Mouse (Mus musculus) embryonic facial prominence, embryonic 10.5 days (tissue): ENCODE results near the gene Dag1. TPM values are rescaled to one million over a fixed set of nuclear protein-coding genes. Genes with fewer than 3 reads are reported as not detected.
"Not testable (repeated sequence)": the region's sequence is repeated elsewhere in the genome, so short reads cannot be mapped to it uniquely, and the experiment has no call there.

Experiments
- DNase-seq: peaks from one replicate; pipeline ENCODE4 v3.0.0-alpha.2; 2017; ENCODE audit warnings: low spot score
- H3K27ac ChIP-seq: fragments of 300-500 bp; sonication (generic); replicated peaks from 2 replicates; pipeline ENCODE4 v1.5.1; 2016; ENCODE audit warnings: mild to moderate bottlenecking
- H3K27me3 ChIP-seq: fragments of 300-500 bp; sonication (generic); replicated peaks from 2 replicates; pipeline ENCODE4 v1.6.1; 2016; ENCODE audit warnings: low read depth, mild to moderate bottlenecking; ENCODE audit not compliant: poor library complexity, severe bottlenecking
- H3K36me3 ChIP-seq: fragments of 300-500 bp; sonication (generic); replicated peaks from 2 replicates; pipeline ENCODE4 v1.6.1; 2016; ENCODE audit warnings: mild to moderate bottlenecking, moderate library complexity
- H3K4me1 ChIP-seq: fragments of 300-500 bp; sonication (generic); 2 replicates; pipeline ENCODE4 v1.6.1; 2016
- H3K4me3 ChIP-seq: fragments of 300-500 bp; sonication (generic); 2 replicates; pipeline ENCODE4 v1.5.1; 2016; ENCODE audit warnings: mild to moderate bottlenecking, moderate library complexity
- H3K9me3 ChIP-seq: fragments of 300-500 bp; sonication (generic); 2 replicates; pipeline ENCODE4 v1.6.1; 2016; ENCODE audit warnings: mild to moderate bottlenecking
- WGBS: fragments of 180-500 bp; shearing (Covaris S2); methylation state at CpG from one replicate; pipeline ENCODE4 v1.1.7; 2016; 5-methylcytosine and 5-hydroxymethylcytosine counted together
- polyA plus RNA-seq: library from polyadenylated mRNA; unstranded; fragments of >200 nt; fragmentation: Nextera tagmentation; extraction: Ambion mirVana; gene quantifications from 2 replicates; pipeline ENCODE4 v1.2.1, GENCODE M21; 2016

Dag1 gene
- polyA plus RNA-seq, 1 experiment from 2014 or later, result 70.1 TPM

GRCm38 (mm10) chr9:108289347-108289746, 25.6 kb upstream of the Dag1 start:
- Histone ChIP-seq H3K4me3 (peak overlapping the region; percentile 69), H3K27me3 (no peaks in the 10 kb centered on the region), H3K4me1 (peaks cover 12% of the 10 kb centered on the region), H3K27ac (peak overlapping the region; percentile 93), H3K36me3 (peaks cover 7% of the 10 kb centered on the region), H3K9me3 (no peaks in the 10 kb centered on the region)
- 63% methylated on average over 2 of the region's 2 CpGs for WGBS
- no peak for DNase-seq

GRCm38 (mm10) chr9:108287526-108288238, 23.9 kb upstream of the Dag1 start:
- not testable (repeated sequence) for H3K36me3 ChIP-seq, DNase-seq, H3K9me3 ChIP-seq, H3K4me3 ChIP-seq, H3K27ac ChIP-seq, H3K27me3 ChIP-seq
- WGBS, result 84% methylated on average over 6 of the region's 6 CpGs
- H3K4me1 ChIP-seq, result peaks cover 12% of the 10 kb centered on the region

- no peak overlapping the region for H3K4me3 ChIP-seq
- DNase-seq, result peak; percentile 70
- 12% methylated on average over 6 of the region's 6 CpGs for WGBS
Observed at GRCm38 (mm10) chr9:108284410-108284809, 20.7 kb upstream of the Dag1 start.

GRCm38 (mm10) chr9:108280071-108280828, 16.5 kb upstream of the Dag1 start:
- H3K4me3 ChIP-seq, result no peak overlapping the region
- H3K36me3 ChIP-seq, result no peaks in the 10 kb centered on the region
- DNase-seq, result no peak
- H3K27me3 ChIP-seq, result no peaks in the 10 kb centered on the region
- H3K27ac ChIP-seq, result no peak overlapping the region
- H3K4me1 ChIP-seq, result 0 out of 2 replicates have a peak, but pooled peaks cover 1% of the 10 kb centered on the region
- WGBS, result 49% methylated on average over 8 of the region's 8 CpGs
- no peaks in the 10 kb centered on the region for H3K9me3 ChIP-seq

More at GRCm38 (mm10) chr9:108284410-108284809, 20.7 kb upstream of the Dag1 start:
- Histone ChIP-seq H3K27me3 (no peaks in the 10 kb centered on the region), H3K27ac (no peak overlapping the region), H3K4me1 (no peaks in the 10 kb centered on the region), H3K9me3 (no peaks in the 10 kb centered on the region), H3K36me3 (no peaks in the 10 kb centered on the region)

- no peaks in the 10 kb centered on the region for H3K9me3 ChIP-seq
- no peaks in the 10 kb centered on the region for H3K27me3 ChIP-seq
- 70% methylated on average over 10 of the region's 10 CpGs for WGBS
- no peaks in the 10 kb centered on the region for H3K36me3 ChIP-seq
- DNase-seq, result peak; percentile 34
- H3K4me3 ChIP-seq, result no peak overlapping the region
- H3K27ac ChIP-seq, result no peak overlapping the region
- H3K4me1 ChIP-seq, result peaks cover 10% of the 10 kb centered on the region
Observed at GRCm38 (mm10) chr9:108278697-108279450, 15.1 kb upstream of the Dag1 start.

GRCm38 (mm10) chr9:108275331-108275659, 11.5 kb upstream of the Dag1 start:
- DNase-seq, result no peak
- H3K27me3 ChIP-seq, result no peaks in the 10 kb centered on the region
- no peak overlapping the region for H3K27ac ChIP-seq
- WGBS, result 67% methylated on average over 6 of the region's 6 CpGs
- H3K9me3 ChIP-seq, result no peaks in the 10 kb centered on the region
- H3K4me3 ChIP-seq, result no peak overlapping the region
- no peaks in the 10 kb centered on the region for H3K36me3 ChIP-seq
- H3K4me1 ChIP-seq, result peaks cover 28% of the 10 kb centered on the region

- no peak for DNase-seq
- no peak overlapping the region for H3K27ac ChIP-seq
- no peaks in the 10 kb centered on the region for H3K9me3 ChIP-seq
- no peaks in the 10 kb centered on the region for H3K36me3 ChIP-seq
- no peak overlapping the region for H3K4me3 ChIP-seq
- H3K27me3 ChIP-seq, result no peaks in the 10 kb centered on the region
- H3K4me1 ChIP-seq, result peaks cover 28% of the 10 kb centered on the region
- WGBS, result 81% methylated on average over 5 of the region's 5 CpGs
Observed at GRCm38 (mm10) chr9:108274476-108275330, 10.9 kb upstream of the Dag1 start.

- no peaks in the 10 kb centered on the region for H3K9me3 ChIP-seq
- H3K4me1 ChIP-seq, result peaks cover 28% of the 10 kb centered on the region
- WGBS, result 74% methylated on average over 4 of the region's 4 CpGs
- H3K4me3 ChIP-seq, result no peak overlapping the region
- no peaks in the 10 kb centered on the region for H3K36me3 ChIP-seq
- DNase-seq, result no peak
- 0 out of 2 replicates have a peak overlapping the region, but pooled peaks have one; percentile 7 for H3K27ac ChIP-seq
- no peaks in the 10 kb centered on the region for H3K27me3 ChIP-seq
Observed at GRCm38 (mm10) chr9:108273485-108273884, 9.7 kb upstream of the Dag1 start.

GRCm38 (mm10) chr9:108272691-108273090, 8.9 kb upstream of the Dag1 start:
- DNase-seq, result no peak
- no peak overlapping the region for H3K4me3 ChIP-seq
- no peaks in the 10 kb centered on the region for H3K36me3 ChIP-seq
- H3K27ac ChIP-seq, result peak overlapping the region; percentile 20; the same call in 1 of the 2 replicates
- H3K27me3 ChIP-seq, result no peaks in the 10 kb centered on the region
- 66% methylated on average over 5 of the region's 5 CpGs for WGBS
- peaks cover 28% of the 10 kb centered on the region for H3K4me1 ChIP-seq
- no peaks in the 10 kb centered on the region for H3K9me3 ChIP-seq

GRCm38 (mm10) chr9:108271941-108272340, 8.2 kb upstream of the Dag1 start:
- Histone ChIP-seq H3K27ac (peak overlapping the region; percentile 20), H3K4me1 (peaks cover 28% of the 10 kb centered on the region), H3K4me3 (no peak overlapping the region), H3K36me3 (no peaks in the 10 kb centered on the region), H3K9me3 (no peaks in the 10 kb centered on the region), H3K27me3 (no peaks in the 10 kb centered on the region)
- 22% methylated on average over 2 of the region's 2 CpGs for WGBS
- DNase-seq, result peak; percentile 63

GRCm38 (mm10) chr9:108268701-108269100, 4.9 kb upstream of the Dag1 start:
- not testable (repeated sequence) for DNase-seq, H3K4me3 ChIP-seq, H3K36me3 ChIP-seq, H3K27me3 ChIP-seq, H3K27ac ChIP-seq, H3K9me3 ChIP-seq
- WGBS, result 81% methylated on average over 7 of the region's 7 CpGs
- H3K4me1 ChIP-seq, result peaks cover 40% of the 10 kb centered on the region

GRCm38 (mm10) chr9:108267691-108268090, 3.9 kb upstream of the Dag1 start:
- 85% methylated on average over 7 of the region's 7 CpGs for WGBS
- no peak for DNase-seq

More at GRCm38 (mm10) chr9:108267691-108268090, 3.9 kb upstream of the Dag1 start:
- no peaks in the 10 kb centered on the region for H3K9me3 ChIP-seq
- H3K4me1 ChIP-seq, result peaks cover 45% of the 10 kb centered on the region
- no peak overlapping the region for H3K4me3 ChIP-seq
- no peaks in the 10 kb centered on the region for H3K36me3 ChIP-seq
- no peaks in the 10 kb centered on the region for H3K27me3 ChIP-seq
- no peak overlapping the region for H3K27ac ChIP-seq
